Mouse (Mus musculus) frontal cortex, adult (tissue): ENCODE data around the gene Gm11627.

Experiments used
- ATAC-seq: cut with Nextera tagmentation; 2 replicates; pipeline ENCODE4 v1.9.2; 2017; ENCODE audit warnings: mild to moderate bottlenecking, moderate library complexity, mixed read lengths; ENCODE audit not compliant: low TSS enrichment

Gene Gm11627

GRCm38 (mm10) chr11:102602816-102603495 is 23.7 kb upstream of the Gm11627 start:
- ATAC-seq: no peak

- ATAC-seq: no peak
These were observed 20.7 kb upstream of the Gm11627 start for GRCm38 (mm10) chr11:102599912-102600311.

- no peak for ATAC-seq
These were observed 16.1 kb upstream of the Gm11627 start for GRCm38 (mm10) chr11:102595341-102595820.

- no peak for ATAC-seq
These were observed 8.3 kb upstream of the Gm11627 start for GRCm38 (mm10) chr11:102587554-102587953.

GRCm38 (mm10) chr11:102586445-102587130 is 7.3 kb upstream of the Gm11627 start:
- no peak for ATAC-seq

- ATAC-seq: no peak
These were observed 3.5 kb upstream of the Gm11627 start for GRCm38 (mm10) chr11:102582736-102583135.

- ATAC-seq: no peak
These were observed 2.9 kb upstream of the Gm11627 start for GRCm38 (mm10) chr11:102582016-102582610.

- ATAC-seq: no peak
These were observed 2.2 kb upstream of the Gm11627 start for GRCm38 (mm10) chr11:102581281-102582015.

GRCm38 (mm10) chr11:102580034-102580330 is 721 bp upstream of the Gm11627 start:
- no peak for ATAC-seq

GRCm38 (mm10) chr11:102578341-102579118 is 731 bp downstream of the Gm11627 start:
- 0 out of 2 replicates have a peak, but pooled peaks have one; percentile 55 for ATAC-seq

- no peak for ATAC-seq
These were observed 3.1 kb downstream of the Gm11627 start for GRCm38 (mm10) chr11:102576050-102576754.

GRCm38 (mm10) chr11:102575034-102575433 is 4.2 kb downstream of the Gm11627 start:
- ATAC-seq: no peak

GRCm38 (mm10) chr11:102572866-102573663 is 6.2 kb downstream of the Gm11627 start:
- peak; percentile 70; the same call in 1 of the 2 replicates for ATAC-seq

- no peak for ATAC-seq
These were observed 10.4 kb downstream of the Gm11627 start for GRCm38 (mm10) chr11:102568756-102569377.

- ATAC-seq: no peak
These were observed 11.1 kb downstream of the Gm11627 start for GRCm38 (mm10) chr11:102568191-102568590.

- ATAC-seq: no peak
These were observed 11.5 kb downstream of the Gm11627 start for GRCm38 (mm10) chr11:102567723-102568122.

- ATAC-seq: no peak
These were observed 12.1 kb downstream of the Gm11627 start for GRCm38 (mm10) chr11:102567157-102567556.

GRCm38 (mm10) chr11:102566290-102566689 is 13.0 kb downstream of the Gm11627 start:
- no peak for ATAC-seq

- no peak for ATAC-seq
These were observed 13.5 kb downstream of the Gm11627 start for GRCm38 (mm10) chr11:102565741-102566140.
